Comparison of ENCODE assay signal across 13 mouse cellular contexts in the genomic region with DNA sequence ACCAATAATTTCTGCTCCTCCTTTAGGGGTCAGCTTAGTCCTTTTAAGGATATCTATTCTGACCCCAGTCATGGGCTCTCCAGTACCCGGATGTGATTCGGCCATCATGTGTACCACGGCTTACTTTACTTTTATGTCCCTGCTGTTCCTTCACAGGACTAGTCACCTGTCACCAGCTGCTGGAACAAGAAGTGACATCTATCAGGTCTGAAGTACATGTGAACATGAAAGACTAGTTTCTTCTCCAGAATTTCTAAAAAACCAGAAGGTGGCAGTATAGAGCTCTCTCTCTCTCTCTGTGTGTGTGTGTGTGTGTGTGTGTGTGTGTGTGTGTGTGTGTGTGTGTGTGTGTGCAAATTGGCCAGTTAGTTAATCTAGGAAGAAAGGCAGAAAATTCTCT. TPM values are rescaled to one million over a fixed set of nuclear protein-coding genes. Genes with fewer than 3 reads are reported as not detected.
A peak's percentile ranks its signal among the peaks of the same experiment; 100 is the strongest.
DNase-seq lines count a peak whose midpoint lies in the region; ATAC-seq and TF ChIP-seq lines count a peak whose summit lies in the region.
"Had no signal": no experiment of that assay in that cellular context is flagged by ENCODE, and none has a peak within 500 bp of the region (broad histone marks: within the 10 kb centered on the region; RNA-seq: fewer than 3 reads in every experiment).

No protein-coding gene starts in this region.

- no peaks in the 10 kb centered on the region for H3K9me3 ChIP-seq in kidney, embryonic 16.5 days (ENCODE audit: low read length)
- H3K9me3 ChIP-seq: limb, embryonic 15.5 days; midbrain, embryonic 12.5 days had no signal

- no peaks in the 10 kb centered on the region for H3K36me3 ChIP-seq in kidney, embryonic 16.5 days (ENCODE audit: insufficient read depth, low read length)
- H3K36me3 ChIP-seq: limb, embryonic 15.5 days; midbrain, embryonic 12.5 days had no signal

- H3K4me2 ChIP-seq in kidney, embryonic 16.5 days (replicated peaks; ENCODE audit: low read depth, low read length) = no peak overlapping the region
- H3K4me2 ChIP-seq: limb, embryonic 15.5 days; midbrain, embryonic 12.5 days had no signal

- no peak for ATAC-seq in kidney, embryonic 16.5 days (ENCODE audit: low FRiP score, low TSS enrichment)

- H3K27me3 ChIP-seq in kidney, embryonic 16.5 days (ENCODE audit: insufficient read depth, low read length) = no peaks in the 10 kb centered on the region
- H3K27me3 ChIP-seq: midbrain, embryonic 12.5 days had no signal

- 69% methylated on average over 3 of the region's 3 CpGs for WGBS in kidney, embryonic 16.5 days

- no peak overlapping the region for H3K4me3 ChIP-seq in kidney, embryonic 16.5 days (ENCODE audit: low read length)
- H3K4me3 ChIP-seq: limb, embryonic 15.5 days; midbrain, embryonic 12.5 days had no signal

- peak; percentile 50 for DNase-seq in embryo, embryonic 10.5 days (ENCODE audit: low spot score)
- no peak for DNase-seq in embryo, embryonic 10 days (ENCODE audit: low spot score)
- DNase-seq in kidney, adult 9 months = peak; percentile 48
- DNase-seq in 3T3-L1 (ENCODE audit: low read depth, low spot score) = peak; percentile 52
- peak; percentile 55 for DNase-seq in brain, embryonic 14.5 days (ENCODE audit: low read depth)
- DNase-seq in right cerebral cortex, postnatal 4 days = no peak
- no peak for DNase-seq in cerebellum, adult 8-10 months
- DNase-seq: cerebellum, adult 11 months; heart, postnatal 36 days had no signal

- no peak for TF ChIP-seq POLR2A in brain, embryonic 14.5 days (IDR thresholded peaks at IDR 0.05; ENCODE audit: borderline replicate concordance, extremely low read depth, insufficient read depth, insufficient read length, poor library complexity, severe bottlenecking)

- H3K9ac ChIP-seq in kidney, embryonic 16.5 days (replicated peaks; ENCODE audit: low read length) = no peak overlapping the region
- H3K9ac ChIP-seq: limb, embryonic 15.5 days; midbrain, embryonic 12.5 days had no signal

- H3K4me1 ChIP-seq in kidney, embryonic 16.5 days (ENCODE audit: insufficient read depth, low read length) = peaks cover 9% of the 10 kb centered on the region
- H3K4me1 ChIP-seq: midbrain, embryonic 12.5 days had no signal

- no peak overlapping the region for H3K27ac ChIP-seq in kidney, embryonic 16.5 days (ENCODE audit: low read length)
- H3K27ac ChIP-seq: limb, embryonic 15.5 days; midbrain, embryonic 12.5 days had no signal

- no peak for TF ChIP-seq CTCF in brain, embryonic 14.5 days (IDR thresholded peaks at IDR 0.05; ENCODE audit: borderline replicate concordance, extremely low read depth, insufficient read depth, insufficient read length)

RNA-seq across cellular contexts. Expression of gene Adh1, which starts 20.4 kb away (rescaled TPM):
- 77.6 and 115 TPM in 2 replicates for polyA plus RNA-seq in kidney, embryonic 16.5 days (2015; fragmentation: Nextera tagmentation; extraction: Ambion mirVana)
- 0.55 and 1.5 TPM in 2 replicates for polyA plus RNA-seq in brain, embryonic 14.5 days (2012; rRNA removed)

RNA-seq across cellular contexts. Expression of gene Adh7, which starts 22.9 kb away (rescaled TPM):
- polyA plus RNA-seq in kidney, embryonic 16.5 days (2015; fragmentation: Nextera tagmentation; extraction: Ambion mirVana) = 0.46 and 0.66 TPM in 2 replicates
- polyA plus RNA-seq in brain, embryonic 14.5 days (2012; rRNA removed) = 0.49 and 0.68 TPM in 2 replicates

RNA-seq across cellular contexts. Expression of gene 4930579F01Rik, which starts 46.8 kb away (rescaled TPM):
- polyA plus RNA-seq in kidney, embryonic 16.5 days (2015; fragmentation: Nextera tagmentation; extraction: Ambion mirVana) = 0.10 and 0.21 TPM in 2 replicates
- not detected in 2 replicates for polyA plus RNA-seq in brain, embryonic 14.5 days (2012; rRNA removed)
- polyA plus RNA-seq: C2C12; limb, embryonic 15.5 days; midbrain, embryonic 12.5 days had no signal

Comparison
In these comparisons a context has a peak if more than half of its experiments do, and no peak if none do; other contexts are left out.
1. DNase-seq: peak in embryo, embryonic 10.5 days (single experiment), kidney, adult 9 months (single experiment), 3T3-L1 (single experiment) and brain, embryonic 14.5 days (single experiment); none in embryo, embryonic 10 days (single experiment), right cerebral cortex, postnatal 4 days (single experiment) and cerebellum, adult 8-10 months (single experiment).
2. RNA of gene Adh1, which starts 20.4 kb away (polyA plus RNA-seq): 77.6 to 115 TPM in kidney, embryonic 16.5 days; 0.55 to 1.5 TPM in brain, embryonic 14.5 days; every median in the first group is over 10 times any median in the second.